In genomic region chr7:46613091-46613490, GRCm38 (mm10) we compare ENCODE assay signal across 13 mouse cellular contexts. TPM values are rescaled to one million over a fixed set of nuclear protein-coding genes. Genes with fewer than 3 reads are reported as not detected.
DNase-seq lines count a peak whose midpoint lies in the region; ATAC-seq and TF ChIP-seq lines count a peak whose summit lies in the region.
"Had no signal": no experiment of that assay in that cellular context is flagged by ENCODE, and none has a peak within 500 bp of the region (broad histone marks: within the 10 kb centered on the region; RNA-seq: fewer than 3 reads in every experiment).

No protein-coding gene starts in this region.

- H3K9ac ChIP-seq in kidney, postnatal 0 days (ENCODE audit: low read depth, low read length) = no peak overlapping the region
- no peak overlapping the region for H3K9ac ChIP-seq in neural tube, embryonic 15.5 days (replicated peaks)
- H3K9ac ChIP-seq: neural tube, embryonic 12.5 days had no signal

- no peak overlapping the region for H3K4me3 ChIP-seq in kidney, postnatal 0 days (replicated peaks; ENCODE audit: low read depth, low read length)
- H3K4me3 ChIP-seq in neural tube, embryonic 15.5 days (replicated peaks) = no peak overlapping the region
- H3K4me3 ChIP-seq: neural tube, embryonic 12.5 days had no signal

- peaks cover 10% of the 10 kb centered on the region for H3K4me1 ChIP-seq in kidney, postnatal 0 days (replicated peaks; ENCODE audit: insufficient read depth, low read length)
- H3K4me1 ChIP-seq in neural tube, embryonic 15.5 days = no peaks in the 10 kb centered on the region
- H3K4me1 ChIP-seq: neural tube, embryonic 12.5 days had no signal

- no peak for TF ChIP-seq CTCF in kidney, postnatal 0 days (IDR thresholded peaks at IDR 0.05; ENCODE audit: low read depth)

- no peaks in the 10 kb centered on the region for H3K9me3 ChIP-seq in kidney, postnatal 0 days (replicated peaks; ENCODE audit: low read length)
- H3K9me3 ChIP-seq in neural tube, embryonic 15.5 days (replicated peaks) = no peaks in the 10 kb centered on the region
- H3K9me3 ChIP-seq: G1E; neural tube, embryonic 12.5 days had no signal

- peak; percentile 42 to 62 for DNase-seq in adrenal gland, adult (ENCODE audit: inconsistent age in 2 of 2, low spot score in 1 of 2)
- DNase-seq in adrenal gland, adult 18-20 months (ENCODE audit: low spot score in 2 of 2) = no peak
- DNase-seq in lung, adult 18-20 months = peak; percentile 21 to 24
- DNase-seq in lung, postnatal 25 days (ENCODE audit: low spot score) = no peak
- peak; percentile 63 for DNase-seq in kidney, postnatal 0 days (ENCODE audit: low spot score)
- no peak for DNase-seq in right cerebral cortex, postnatal 36 days (ENCODE audit: low spot score in 2 of 2)
- DNase-seq in B cell, adult 2 months = no peak
- DNase-seq: layer of hippocampus, postnatal 36 days; liver had no signal

- no peak overlapping the region for H3K27ac ChIP-seq in kidney, postnatal 0 days
- H3K27ac ChIP-seq in neural tube, embryonic 15.5 days (replicated peaks) = no peak overlapping the region
- H3K27ac ChIP-seq: neural tube, embryonic 12.5 days had no signal

- H3K4me2 ChIP-seq in kidney, postnatal 0 days (ENCODE audit: low read length) = no peak overlapping the region
- H3K4me2 ChIP-seq in neural tube, embryonic 15.5 days = no peak overlapping the region
- H3K4me2 ChIP-seq: neural tube, embryonic 12.5 days had no signal

- WGBS in kidney, postnatal 0 days = 28% methylated on average over 10 of the region's 10 CpGs
- 79% methylated on average over 10 of the region's 10 CpGs for WGBS in neural tube, embryonic 15.5 days

- H3K27me3 ChIP-seq in kidney, postnatal 0 days (ENCODE audit: insufficient read depth, low read length) = no peaks in the 10 kb centered on the region
- no peaks in the 10 kb centered on the region for H3K27me3 ChIP-seq in neural tube, embryonic 15.5 days (replicated peaks)
- H3K27me3 ChIP-seq: neural tube, embryonic 12.5 days had no signal

- no peaks in the 10 kb centered on the region for H3K36me3 ChIP-seq in kidney, postnatal 0 days (ENCODE audit: insufficient read depth, low read length)
- peaks cover 53% of the 10 kb centered on the region for H3K36me3 ChIP-seq in neural tube, embryonic 15.5 days

- ATAC-seq in kidney, postnatal 0 days (replicated peaks; ENCODE audit: low FRiP score, low read depth) = peak; percentile 53
- ATAC-seq in neural tube, embryonic 15.5 days (ENCODE audit: low FRiP score) = no peak

RNA-seq across cellular contexts. Expression of gene Sergef, which starts 26.5 kb away (rescaled TPM):
- 10 to 100 TPM; 22.1 to 22.9 TPM for total RNA-seq in adrenal gland, adult 18-20 months (2021)
- 15.5 and 17.2 TPM in 2 replicates for polyA plus RNA-seq in kidney, postnatal 0 days (2015; fragmentation: Nextera tagmentation; extraction: Ambion mirVana)
- polyA plus RNA-seq in neural tube, embryonic 15.5 days (2015; fragmentation: Nextera tagmentation; extraction: Ambion mirVana) = 42.3 and 49.1 TPM in 2 replicates

RNA-seq across cellular contexts. Expression of gene Tph1, which starts 59.2 kb away (rescaled TPM):
- under 1 TPM in 1 of 2 experiments, not detected in 1; 0.45 TPM for total RNA-seq in adrenal gland, adult 18-20 months (2021)
- 1.3 and 2.2 TPM in 2 replicates for polyA plus RNA-seq in kidney, postnatal 0 days (2015; fragmentation: Nextera tagmentation; extraction: Ambion mirVana)
- polyA plus RNA-seq in neural tube, embryonic 15.5 days (2015; fragmentation: Nextera tagmentation; extraction: Ambion mirVana) = 0.64 TPM in 1 of 2 replicates, not detected in the other
- total RNA-seq: megakaryocyte-erythroid progenitor cell, adult 5-6 weeks had no signal

Comparison
In these comparisons a context has a peak if more than half of its experiments do, and no peak if none do; other contexts are left out.
1. DNase-seq: peak in adrenal gland, adult (2 of 2), lung, adult 18-20 months (2 of 2) and kidney, postnatal 0 days (single experiment); none in adrenal gland, adult 18-20 months (0 of 2), lung, postnatal 25 days (single experiment), right cerebral cortex, postnatal 36 days (0 of 2) and B cell, adult 2 months (0 of 2).